Comparison of ENCODE assay signal across 8 mouse cellular contexts in genomic region chrX:36988754-36989153, GRCm38 (mm10). TPM values are rescaled to one million over a fixed set of nuclear protein-coding genes. Genes with fewer than 3 reads are reported as not detected.
DNase-seq lines count a peak whose midpoint lies in the region; ATAC-seq and TF ChIP-seq lines count a peak whose summit lies in the region.

No protein-coding gene starts in this region.

- H3K27me3 ChIP-seq in forebrain, embryonic 14.5 days (replicated peaks; ENCODE audit: control insufficient read depth, insufficient read depth, low read length), result no peaks in the 10 kb centered on the region
- H3K27me3 ChIP-seq in kidney, embryonic 16.5 days (ENCODE audit: insufficient read depth, low read length), result no peaks in the 10 kb centered on the region
- peaks cover 6% of the 10 kb centered on the region; the same call in 1 of the 2 replicates for H3K27me3 ChIP-seq in midbrain, embryonic 10.5 days (ENCODE audit: low read depth, poor library complexity, severe bottlenecking)
- H3K27me3 ChIP-seq in stomach, postnatal 0 days (ENCODE audit: control insufficient read depth, insufficient read depth, low read length), result no peaks in the 10 kb centered on the region

- no peak for TF ChIP-seq EP300 in stomach, postnatal 0 days (optimal IDR thresholded peaks at IDR 0.05)

- intact Hi-C loops in left cerebral cortex, postnatal 4 days (cut with DNase I), result no loop called here

- no peak for TF ChIP-seq CTCF in stomach, postnatal 0 days (IDR thresholded peaks at IDR 0.05; ENCODE audit: low read depth)

- peak; percentile 35 for DNase-seq in left cerebral cortex, postnatal 4 days
- DNase-seq in left cerebral cortex, adult 11 months (ENCODE audit: low spot score), result no peak
- DNase-seq in adrenal gland, postnatal 25 days, result peak; percentile 33
- peak; percentile 47 for DNase-seq in forebrain, embryonic 14.5 days (ENCODE audit: low spot score)
- DNase-seq in midbrain, embryonic 10.5 days (ENCODE audit: low spot score), result peak; percentile 51
- peak; percentile 29 for DNase-seq in stomach, postnatal 0 days (ENCODE audit: low spot score)

- peaks cover 1% of the 10 kb centered on the region; the same call in 1 of the 2 replicates for H3K4me1 ChIP-seq in forebrain, embryonic 14.5 days (ENCODE audit: control insufficient read depth, insufficient read depth, low read length)
- peaks cover 6% of the 10 kb centered on the region; the same call in 1 of the 2 replicates for H3K4me1 ChIP-seq in kidney, embryonic 16.5 days (ENCODE audit: insufficient read depth, low read length)
- H3K4me1 ChIP-seq in midbrain, embryonic 10.5 days, result peaks cover 12% of the 10 kb centered on the region; the same call in 1 of the 2 replicates
- H3K4me1 ChIP-seq in stomach, postnatal 0 days (replicated peaks; ENCODE audit: control insufficient read depth, insufficient read depth), result no peaks in the 10 kb centered on the region

- no peaks in the 10 kb centered on the region for H3K9me3 ChIP-seq in forebrain, embryonic 14.5 days (replicated peaks; ENCODE audit: control insufficient read depth, low read length)
- H3K9me3 ChIP-seq in kidney, embryonic 16.5 days (ENCODE audit: low read length), result no peaks in the 10 kb centered on the region
- no peaks in the 10 kb centered on the region; the same call in 1 of the 2 replicates for H3K9me3 ChIP-seq in midbrain, embryonic 10.5 days (replicated peaks)
- H3K9me3 ChIP-seq in stomach, postnatal 0 days (ENCODE audit: control insufficient read depth, low read length), result no peaks in the 10 kb centered on the region

- no peaks in the 10 kb centered on the region for H3K36me3 ChIP-seq in forebrain, embryonic 14.5 days (ENCODE audit: control insufficient read depth, insufficient read depth, low read length)
- H3K36me3 ChIP-seq in kidney, embryonic 16.5 days (ENCODE audit: insufficient read depth, low read length), result no peaks in the 10 kb centered on the region
- H3K36me3 ChIP-seq in midbrain, embryonic 10.5 days, result no peaks in the 10 kb centered on the region
- no peaks in the 10 kb centered on the region for H3K36me3 ChIP-seq in stomach, postnatal 0 days (ENCODE audit: control insufficient read depth, insufficient read depth, low read length)

- H3K9ac ChIP-seq in forebrain, embryonic 14.5 days (ENCODE audit: low read length), result peak overlapping the region; percentile 70
- H3K9ac ChIP-seq in kidney, embryonic 16.5 days (replicated peaks; ENCODE audit: low read length), result peak overlapping the region; percentile 69
- H3K9ac ChIP-seq in stomach, postnatal 0 days (ENCODE audit: low read length), result peak overlapping the region; percentile 47

- H3K27ac ChIP-seq in forebrain, embryonic 14.5 days (ENCODE audit: low read depth, low read length), result no peak overlapping the region
- H3K27ac ChIP-seq in kidney, embryonic 16.5 days (ENCODE audit: low read length), result 0 out of 2 replicates have a peak overlapping the region, but pooled peaks have one; percentile 24
- peak overlapping the region; percentile 87 for H3K27ac ChIP-seq in midbrain, embryonic 10.5 days (replicated peaks)
- H3K27ac ChIP-seq in stomach, postnatal 0 days (replicated peaks), result no peak overlapping the region

- H3K4me3 ChIP-seq in forebrain, embryonic 14.5 days (ENCODE audit: low read depth, low read length), result peak overlapping the region; percentile 51
- peak overlapping the region; percentile 62 for H3K4me3 ChIP-seq in kidney, embryonic 16.5 days (ENCODE audit: low read length)
- peak overlapping the region; percentile 68 for H3K4me3 ChIP-seq in midbrain, embryonic 10.5 days
- peak overlapping the region; percentile 52 for H3K4me3 ChIP-seq in stomach, postnatal 0 days (ENCODE audit: low read depth, low read length)

- 22% methylated on average over 23 of the region's 23 CpGs for WGBS in forebrain, embryonic 14.5 days
- WGBS in kidney, embryonic 16.5 days, result 18% methylated on average over 14 of the region's 23 CpGs
- WGBS in midbrain, embryonic 10.5 days, result 15% methylated on average over 23 of the region's 23 CpGs
- 16% methylated on average over 15 of the region's 23 CpGs for WGBS in stomach, postnatal 0 days

- H3K4me2 ChIP-seq in forebrain, embryonic 14.5 days (ENCODE audit: low read length), result peak overlapping the region; percentile 59
- H3K4me2 ChIP-seq in kidney, embryonic 16.5 days (replicated peaks; ENCODE audit: low read depth, low read length), result peak overlapping the region; percentile 67
- peak overlapping the region; percentile 66 for H3K4me2 ChIP-seq in stomach, postnatal 0 days (replicated peaks; ENCODE audit: low read depth)

- ATAC-seq in forebrain, embryonic 14.5 days, result peak; percentile 72
- peak; percentile 30; the same call in 1 of the 2 replicates for ATAC-seq in kidney, embryonic 16.5 days (ENCODE audit: low FRiP score, low TSS enrichment)
- peak; percentile 29 for ATAC-seq in stomach, postnatal 0 days (ENCODE audit: low FRiP score, low TSS enrichment)
- no peak for ATAC-seq in monocyte, adult 5-6 weeks (replicated peaks; ENCODE audit: insufficient number of reproducible peaks, low FRiP score, low TSS enrichment, poor library complexity, severe bottlenecking)

RNA-seq across cellular contexts. Expression of gene Sept6, which starts 2.8 kb away (rescaled TPM):
- total RNA-seq in left cerebral cortex, postnatal 4 days (2021), result 10 to 100 TPM; 91.6 to 96.5 TPM
- 15.7 and 23.0 TPM in 2 replicates for total RNA-seq in adrenal gland, postnatal 25 days (2021)
- 49.3 and 60.5 TPM in 2 replicates for polyA plus RNA-seq in forebrain, embryonic 14.5 days (2014; fragmentation: Nextera tagmentation; extraction: Ambion mirVana)
- 21.5 and 23.5 TPM in 2 replicates for polyA plus RNA-seq in kidney, embryonic 16.5 days (2015; fragmentation: Nextera tagmentation; extraction: Ambion mirVana)
- 32.3 and 39.8 TPM in 2 replicates for polyA plus RNA-seq in midbrain, embryonic 10.5 days (2016; fragmentation: Nextera tagmentation; extraction: Ambion mirVana)
- 7.7 and 8.1 TPM in 2 replicates for polyA plus RNA-seq in stomach, postnatal 0 days (2015; fragmentation: Nextera tagmentation; extraction: Ambion mirVana)
- total RNA-seq in monocyte, adult 5-6 weeks (2017), result 75.3 to 123 TPM (median 87.1 TPM) in 3 replicates

RNA-seq across cellular contexts. Expression of gene Sowahd, which starts 59.9 kb away (rescaled TPM):
- total RNA-seq in left cerebral cortex, postnatal 4 days (2021), result not detected
- total RNA-seq in adrenal gland, postnatal 25 days (2021), result not detected in 2 replicates
- polyA plus RNA-seq in forebrain, embryonic 14.5 days (2014; fragmentation: Nextera tagmentation; extraction: Ambion mirVana), result not detected in 2 replicates
- not detected in 2 replicates for polyA plus RNA-seq in kidney, embryonic 16.5 days (2015; fragmentation: Nextera tagmentation; extraction: Ambion mirVana)
- polyA plus RNA-seq in midbrain, embryonic 10.5 days (2016; fragmentation: Nextera tagmentation; extraction: Ambion mirVana), result not detected in 2 replicates
- polyA plus RNA-seq in stomach, postnatal 0 days (2015; fragmentation: Nextera tagmentation; extraction: Ambion mirVana), result 0.16 and 0.21 TPM in 2 replicates
- total RNA-seq in monocyte, adult 5-6 weeks (2017), result not detected in 3 replicates

Comparison
In these comparisons a context has a peak if more than half of its experiments do, and no peak if none do; other contexts are left out.
1. H3K27ac ChIP-seq: peak in kidney, embryonic 16.5 days (single experiment) and midbrain, embryonic 10.5 days (single experiment); none in forebrain, embryonic 14.5 days (single experiment) and stomach, postnatal 0 days (single experiment).
2. Peak in every context shown above with its lines, with median percentiles within 50 percentile points of each other: H3K4me2 ChIP-seq, H3K4me3 ChIP-seq and H3K9ac ChIP-seq.